Mouse (Mus musculus): Measurements from ENCODE around the gene Fto. TPM values are rescaled to one million over a fixed set of nuclear protein-coding genes. Genes with fewer than 3 reads are reported as not detected.
A peak's percentile ranks its signal among the peaks of the same experiment; 100 is the strongest.

Fto gene
- polyA plus RNA-seq, 1 experiment from 2014 or later, result 113 TPM

GRCm38 (mm10) chr8:91358016-91358415, 44.7 kb downstream of the Fto start:
- H3K9me3 ChIP-seq (ENCODE audit: control insufficient read depth, low read length), result no peaks in the 10 kb centered on the region
- no peak overlapping the region for H3K4me2 ChIP-seq (ENCODE audit: low read depth)
- no peak overlapping the region for H3K27ac ChIP-seq (ENCODE audit: low read depth, low read length)
- H3K27me3 ChIP-seq (ENCODE audit: control insufficient read depth, insufficient read depth, low read length), result peaks cover 3% of the 10 kb centered on the region; the same call in 1 of the 2 replicates
- WGBS, result 85% methylated on average over 5 of the region's 5 CpGs
- H3K4me1 ChIP-seq (ENCODE audit: control insufficient read depth, insufficient read depth, low read length), result peaks cover 15% of the 10 kb centered on the region
- H3K36me3 ChIP-seq (ENCODE audit: control insufficient read depth, insufficient read depth, low read length), result no peaks in the 10 kb centered on the region
- ATAC-seq (ENCODE audit: insufficient read depth, low FRiP score, low TSS enrichment) (no peak), DNase-seq (ENCODE audit: low spot score) (no peak)
- H3K9ac ChIP-seq (ENCODE audit: low read length), result no peak overlapping the region
- H3K4me3 ChIP-seq (ENCODE audit: low read depth, low read length), result no peak overlapping the region

- ATAC-seq (ENCODE audit: insufficient read depth, low FRiP score, low TSS enrichment), result no peak
- WGBS, result 70% methylated on average over 9 of the region's 9 CpGs
- no peak for DNase-seq (ENCODE audit: low spot score)
- Histone ChIP-seq H3K4me3 (ENCODE audit: low read depth, low read length) (no peak overlapping the region), H3K4me1 (ENCODE audit: control insufficient read depth, insufficient read depth, low read length) (peaks cover 20% of the 10 kb centered on the region), H3K36me3 (ENCODE audit: control insufficient read depth, insufficient read depth, low read length) (no peaks in the 10 kb centered on the region), H3K27ac (ENCODE audit: low read depth, low read length) (no peak overlapping the region), H3K27me3 (ENCODE audit: control insufficient read depth, insufficient read depth, low read length) (peaks cover 7% of the 10 kb centered on the region; the same call in 1 of the 2 replicates), H3K4me2 (ENCODE audit: low read depth) (no peak overlapping the region), H3K9ac (ENCODE audit: low read length) (no peak overlapping the region), H3K9me3 (ENCODE audit: control insufficient read depth, low read length) (no peaks in the 10 kb centered on the region)
Measured at GRCm38 (mm10) chr8:91359511-91359910, 46.2 kb downstream of the Fto start.

GRCm38 (mm10) chr8:91360644-91361357, 47.5 kb downstream of the Fto start:
- no peaks in the 10 kb centered on the region for H3K36me3 ChIP-seq (ENCODE audit: control insufficient read depth, insufficient read depth, low read length)
- H3K27ac ChIP-seq (ENCODE audit: low read depth, low read length), result no peak overlapping the region
- no peak for DNase-seq (ENCODE audit: low spot score)
- WGBS, result 79% methylated on average over 10 of the region's 10 CpGs
- H3K27me3 ChIP-seq (ENCODE audit: control insufficient read depth, insufficient read depth, low read length), result peaks cover 7% of the 10 kb centered on the region; the same call in 1 of the 2 replicates
- no peak for ATAC-seq (ENCODE audit: insufficient read depth, low FRiP score, low TSS enrichment)
- no peak overlapping the region for H3K4me3 ChIP-seq (ENCODE audit: low read depth, low read length)
- H3K9me3 ChIP-seq (ENCODE audit: control insufficient read depth, low read length), result no peaks in the 10 kb centered on the region
- H3K9ac ChIP-seq (ENCODE audit: low read length), result no peak overlapping the region
- peaks cover 20% of the 10 kb centered on the region for H3K4me1 ChIP-seq (ENCODE audit: control insufficient read depth, insufficient read depth, low read length)
- no peak overlapping the region for H3K4me2 ChIP-seq (ENCODE audit: low read depth)

GRCm38 (mm10) chr8:91363272-91363860, 50.0 kb downstream of the Fto start:
- H3K27me3 ChIP-seq (ENCODE audit: control insufficient read depth, insufficient read depth, low read length), result peaks cover 12% of the 10 kb centered on the region

GRCm38 (mm10) chr8:91364216-91364615, 50.9 kb downstream of the Fto start:
- H3K4me3 ChIP-seq (ENCODE audit: low read depth, low read length), result no peak overlapping the region
- H3K9ac ChIP-seq (ENCODE audit: low read length), result no peak overlapping the region
- DNase-seq (ENCODE audit: low spot score) (no peak), ATAC-seq (ENCODE audit: insufficient read depth, low FRiP score, low TSS enrichment) (no peak)
- WGBS, result 49% methylated on average over 6 of the region's 6 CpGs
- no peak overlapping the region for H3K27ac ChIP-seq (ENCODE audit: low read depth, low read length)
- peaks cover 12% of the 10 kb centered on the region for H3K27me3 ChIP-seq (ENCODE audit: control insufficient read depth, insufficient read depth, low read length)
- peaks cover 14% of the 10 kb centered on the region for H3K4me1 ChIP-seq (ENCODE audit: control insufficient read depth, insufficient read depth, low read length)
- no peak overlapping the region for H3K4me2 ChIP-seq (ENCODE audit: low read depth)
- H3K9me3 ChIP-seq (ENCODE audit: control insufficient read depth, low read length), result no peaks in the 10 kb centered on the region
- H3K36me3 ChIP-seq (ENCODE audit: control insufficient read depth, insufficient read depth, low read length), result no peaks in the 10 kb centered on the region

More at GRCm38 (mm10) chr8:91363272-91363860, 50.0 kb downstream of the Fto start:
- Histone ChIP-seq H3K9me3 (ENCODE audit: control insufficient read depth, low read length) (no peaks in the 10 kb centered on the region), H3K9ac (ENCODE audit: low read length) (no peak overlapping the region), H3K4me2 (ENCODE audit: low read depth) (no peak overlapping the region), H3K4me1 (ENCODE audit: control insufficient read depth, insufficient read depth, low read length) (peaks cover 14% of the 10 kb centered on the region), H3K36me3 (ENCODE audit: control insufficient read depth, insufficient read depth, low read length) (no peaks in the 10 kb centered on the region), H3K4me3 (ENCODE audit: low read depth, low read length) (no peak overlapping the region), H3K27ac (ENCODE audit: low read depth, low read length) (no peak overlapping the region)
- DNase-seq (ENCODE audit: low spot score) (no peak), ATAC-seq (ENCODE audit: insufficient read depth, low FRiP score, low TSS enrichment) (no peak)
- WGBS, result 90% methylated on average over 10 of the region's 10 CpGs

- Histone ChIP-seq H3K4me2 (ENCODE audit: low read depth) (no peak overlapping the region), H3K9ac (ENCODE audit: low read length) (no peak overlapping the region), H3K36me3 (ENCODE audit: control insufficient read depth, insufficient read depth, low read length) (no peaks in the 10 kb centered on the region), H3K4me1 (ENCODE audit: control insufficient read depth, insufficient read depth, low read length) (peaks cover 19% of the 10 kb centered on the region), H3K27me3 (ENCODE audit: control insufficient read depth, insufficient read depth, low read length) (peaks cover 12% of the 10 kb centered on the region), H3K4me3 (ENCODE audit: low read depth, low read length) (no peak overlapping the region), H3K27ac (ENCODE audit: low read depth, low read length) (no peak overlapping the region), H3K9me3 (ENCODE audit: control insufficient read depth, low read length) (no peaks in the 10 kb centered on the region)
- DNase-seq (ENCODE audit: low spot score), result peak; percentile 42
- peak; percentile 55; the same call in 1 of the 2 replicates for ATAC-seq (ENCODE audit: insufficient read depth, low FRiP score, low TSS enrichment)
Measured at GRCm38 (mm10) chr8:91365804-91366203, 52.5 kb downstream of the Fto start.

GRCm38 (mm10) chr8:91370899-91371298, 57.6 kb downstream of the Fto start:
- no peaks in the 10 kb centered on the region for H3K36me3 ChIP-seq (ENCODE audit: control insufficient read depth, insufficient read depth, low read length)
- peaks cover 25% of the 10 kb centered on the region for H3K4me1 ChIP-seq (ENCODE audit: control insufficient read depth, insufficient read depth, low read length)
- no peaks in the 10 kb centered on the region for H3K9me3 ChIP-seq (ENCODE audit: control insufficient read depth, low read length)
- 35% methylated on average over 12 of the region's 12 CpGs for WGBS
- ATAC-seq (ENCODE audit: insufficient read depth, low FRiP score, low TSS enrichment) (peak; percentile 61), DNase-seq (ENCODE audit: low spot score) (peak; percentile 54)
- no peak overlapping the region for H3K9ac ChIP-seq (ENCODE audit: low read length)
- peaks cover 4% of the 10 kb centered on the region; the same call in 1 of the 2 replicates for H3K27me3 ChIP-seq (ENCODE audit: control insufficient read depth, insufficient read depth, low read length)
- H3K4me3 ChIP-seq (ENCODE audit: low read depth, low read length), result no peak overlapping the region
- 0 out of 2 replicates have a peak overlapping the region, but pooled peaks have one; percentile 5 for H3K4me2 ChIP-seq (ENCODE audit: low read depth)
- 0 out of 2 replicates have a peak overlapping the region, but pooled peaks have one; percentile 11 for H3K27ac ChIP-seq (ENCODE audit: low read depth, low read length)

- H3K4me2 ChIP-seq (ENCODE audit: low read depth), result no peak overlapping the region
- H3K4me3 ChIP-seq (ENCODE audit: low read depth, low read length), result no peak overlapping the region
- WGBS, result 58% methylated on average over 4 of the region's 4 CpGs
- no peak overlapping the region for H3K27ac ChIP-seq (ENCODE audit: low read depth, low read length)
- peaks cover 34% of the 10 kb centered on the region for H3K4me1 ChIP-seq (ENCODE audit: control insufficient read depth, insufficient read depth, low read length)
- H3K36me3 ChIP-seq (ENCODE audit: control insufficient read depth, insufficient read depth, low read length), result no peaks in the 10 kb centered on the region
- peaks cover 4% of the 10 kb centered on the region; the same call in 1 of the 2 replicates for H3K27me3 ChIP-seq (ENCODE audit: control insufficient read depth, insufficient read depth, low read length)
- DNase-seq (ENCODE audit: low spot score), result no peak
- ATAC-seq (ENCODE audit: insufficient read depth, low FRiP score, low TSS enrichment), result no peak
- no peaks in the 10 kb centered on the region for H3K9me3 ChIP-seq (ENCODE audit: control insufficient read depth, low read length)
- no peak overlapping the region for H3K9ac ChIP-seq (ENCODE audit: low read length)
Measured at GRCm38 (mm10) chr8:91371995-91372394, 58.7 kb downstream of the Fto start.

Data from neural tube, embryonic 11.5 days (tissue).